Mouse (Mus musculus) midbrain, embryonic 16.5 days (tissue): ENCODE results near the gene Anxa2. TPM values are rescaled to one million over a fixed set of nuclear protein-coding genes. Genes with fewer than 3 reads are reported as not detected.

Experiments used
- ATAC-seq: fragments of 200-750 bp; cut with Nextera tagmentation; 2 replicates; pipeline ENCODE4 v1.8.0; 2017; ENCODE audit warnings: moderate TSS enrichment
- H3K27ac ChIP-seq: fragments of 300-500 bp; sonication (generic); 2 replicates; pipeline ENCODE4 v1.5.1; 2014; ENCODE audit warnings: mild to moderate bottlenecking, low read length, mixed read lengths
- H3K27me3 ChIP-seq: fragments of 300-500 bp; sonication (generic); 2 replicates; pipeline ENCODE4 v1.6.1; 2014; ENCODE audit warnings: low read depth, low read length, mixed read lengths; ENCODE audit not compliant: control insufficient read depth, insufficient read depth
- H3K36me3 ChIP-seq: fragments of 300-500 bp; sonication (generic); 2 replicates; pipeline ENCODE4 v1.6.1; 2014; ENCODE audit warnings: mild to moderate bottlenecking, low read length, moderate library complexity, mixed read lengths; ENCODE audit not compliant: control insufficient read depth, insufficient read depth
- H3K4me1 ChIP-seq: fragments of 300-500 bp; sonication (generic); 2 replicates; pipeline ENCODE4 v1.6.1; 2014; ENCODE audit warnings: mild to moderate bottlenecking, low read length, mixed read lengths; ENCODE audit not compliant: control insufficient read depth, insufficient read depth
- H3K4me2 ChIP-seq: fragments of 300-500 bp; sonication (generic); 2 replicates; pipeline ENCODE4 v1.6.1; 2014; ENCODE audit warnings: mild to moderate bottlenecking, low read length, mixed read lengths
- H3K4me3 ChIP-seq: fragments of 300-500 bp; sonication (generic); 2 replicates; pipeline ENCODE4 v1.5.1; 2014; ENCODE audit warnings: low read depth, mild to moderate bottlenecking, low read length, moderate library complexity, mixed read lengths
- H3K9ac ChIP-seq: fragments of 300-500 bp; sonication (generic); 2 replicates; pipeline ENCODE4 v1.6.1; 2014; ENCODE audit warnings: low read depth, low read length, mixed read lengths
- H3K9me3 ChIP-seq: fragments of 300-500 bp; sonication (generic); replicated peaks from 2 replicates; pipeline ENCODE4 v1.6.1; 2014; ENCODE audit warnings: mild to moderate bottlenecking, low read length, mixed read lengths; ENCODE audit not compliant: control insufficient read depth, poor library complexity, severe bottlenecking
- WGBS: fragments of 180-500 bp; shearing (Covaris S2); extraction: QIAGEN DNeasy Blood & Tissue Kit; methylation state at CpG from one replicate; pipeline ENCODE4 v1.1.7; 2014; 5-methylcytosine and 5-hydroxymethylcytosine counted together
- microRNA-seq: library from miRNA; unstranded; fragments of <30 nt; microRNA quantifications from one replicate; pipeline ENCODE4, GENCODE M21; 2017
- polyA plus RNA-seq: library from polyadenylated mRNA; unstranded; fragments of >200 nt; fragmentation: Nextera tagmentation; extraction: Ambion mirVana; gene quantifications from 2 replicates; pipeline ENCODE4 v1.2.1, GENCODE M21; 2015

Gene Anxa2
- polyA plus RNA-seq, 1 experiment from 2014 or later = 95.3 TPM

- WGBS = 13% methylated on average over 11 of the region's 11 CpGs
- Histone ChIP-seq H3K4me3 (no peak overlapping the region), H3K27me3 (0 out of 2 replicates have a peak, but pooled peaks cover 2% of the 10 kb centered on the region), H3K36me3 (no peaks in the 10 kb centered on the region), H3K27ac (no peak overlapping the region), H3K4me2 (no peak overlapping the region), H3K9me3 (no peaks in the 10 kb centered on the region), H3K9ac (no peak overlapping the region), H3K4me1 (peaks cover 13% of the 10 kb centered on the region)
- no peak for ATAC-seq
These were observed 58.6 kb downstream of the Anxa2 start for GRCm38 (mm10) chr9:69511881-69512590.

GRCm38 (mm10) chr9:69512726-69513125, 59.3 kb downstream of the Anxa2 start:
- ATAC-seq = no peak

GRCm38 (mm10) chr9:69514206-69514605, 60.8 kb downstream of the Anxa2 start:
- 69% methylated on average over 8 of the region's 8 CpGs for WGBS
- no peak overlapping the region for H3K9ac ChIP-seq
- H3K9me3 ChIP-seq = no peaks in the 10 kb centered on the region
- no peak overlapping the region for H3K4me2 ChIP-seq
- H3K27ac ChIP-seq = no peak overlapping the region
- no peak for ATAC-seq
- H3K4me1 ChIP-seq = peaks cover 3% of the 10 kb centered on the region; the same call in 1 of the 2 replicates
- no peak overlapping the region for H3K4me3 ChIP-seq
- no peaks in the 10 kb centered on the region for H3K36me3 ChIP-seq
- 0 out of 2 replicates have a peak, but pooled peaks cover 2% of the 10 kb centered on the region for H3K27me3 ChIP-seq

More at GRCm38 (mm10) chr9:69512726-69513125, 59.3 kb downstream of the Anxa2 start:
- Histone ChIP-seq H3K4me3 (no peak overlapping the region), H3K36me3 (no peaks in the 10 kb centered on the region), H3K9ac (no peak overlapping the region), H3K4me2 (no peak overlapping the region), H3K4me1 (peaks cover 6% of the 10 kb centered on the region; the same call in 1 of the 2 replicates), H3K27ac (no peak overlapping the region), H3K9me3 (no peaks in the 10 kb centered on the region), H3K27me3 (0 out of 2 replicates have a peak, but pooled peaks cover 2% of the 10 kb centered on the region)
- 100% methylated on average over 1 of the region's 1 CpGs for WGBS

- H3K9me3 ChIP-seq = no peaks in the 10 kb centered on the region
- 85% methylated on average over 7 of the region's 7 CpGs for whole genome bisulfite sequencing
- ATAC-seq = no peak
- H3K36me3 ChIP-seq = no peaks in the 10 kb centered on the region
- H3K27ac ChIP-seq = no peak overlapping the region
- no peak overlapping the region for H3K4me2 ChIP-seq
- peaks cover 3% of the 10 kb centered on the region; the same call in 1 of the 2 replicates for H3K4me1 ChIP-seq
- H3K4me3 ChIP-seq = no peak overlapping the region
- H3K9ac ChIP-seq = no peak overlapping the region
- 0 out of 2 replicates have a peak, but pooled peaks cover 2% of the 10 kb centered on the region for H3K27me3 ChIP-seq
These were observed 62.0 kb downstream of the Anxa2 start for GRCm38 (mm10) chr9:69515416-69515815.

- Histone ChIP-seq H3K36me3 (no peaks in the 10 kb centered on the region), H3K9me3 (no peaks in the 10 kb centered on the region), H3K27me3 (0 out of 2 replicates have a peak, but pooled peaks cover 2% of the 10 kb centered on the region), H3K4me2 (peak overlapping the region; percentile 10; the same call in 1 of the 2 replicates), H3K27ac (peak overlapping the region; percentile 38; the same call in 1 of the 2 replicates), H3K9ac (no peak overlapping the region), H3K4me3 (no peak overlapping the region), H3K4me1 (no peaks in the 10 kb centered on the region; the same call in 1 of the 2 replicates)
- 39% methylated on average over 20 of the region's 20 CpGs for WGBS
- peak; percentile 86 for ATAC-seq
These were observed 64.1 kb downstream of the Anxa2 start for GRCm38 (mm10) chr9:69517387-69518035.

Small RNAs within 50 kb of the gene (microRNA-seq; reads per million reads assigned to microRNA genes)
- 0.69 reads per million for gene Mir3109

Other genes starting within 250 kb of the Anxa2 start
- 9.8 and 11.7 TPM in 2 replicates for gene Ice2, start 55.7 kb upstream of the Anxa2 start, polyA plus RNA-seq